Mouse (Mus musculus) cerebellum, adult 2 months (tissue): ENCODE results near the gene Serpina10.

Experiments used
- CTCF ChIP-seq: fragments of 200-500 bp; IDR thresholded peaks from 2 replicates; pipeline ENCODE4 v1.5.1; 2011; ENCODE audit warnings: low read depth, mild to moderate bottlenecking, control low read depth, low read length, moderate library complexity, borderline replicate concordance; ENCODE audit not compliant: insufficient read depth
- POLR2A ChIP-seq: fragments of 200-500 bp; IDR thresholded peaks from 2 replicates; pipeline ENCODE4 v1.6.1; 2011; ENCODE audit warnings: low read length, control low read depth, borderline replicate concordance; ENCODE audit not compliant: insufficient read depth

- TF ChIP-seq CTCF = no peak
- no peak for TF ChIP-seq POLR2A
These were observed 12.6 kb upstream of the Serpina10 start for GRCm38 (mm10) chr12:103643818-103644217.
